Mouse (Mus musculus) megakaryocyte, embryonic 14.5 days (primary cell): ENCODE data around the gene Prr7.

ENCODE experiments used
- FLI1 ChIP-seq: IDR thresholded peaks from 2 replicates; pipeline ENCODE4 v1.6.1; 2012; ENCODE audit warnings: low read length, inconsistent platforms, mixed read lengths
- GATA1 ChIP-seq: IDR thresholded peaks from 3 replicates; pipeline ENCODE4 v1.6.1; 2012; ENCODE audit warnings: mixed read lengths, low read length, inconsistent platforms, borderline replicate concordance

GRCm38 (mm10) chr13:55484520-55485088 lies 20.5 kb downstream of the Prr7 start:
- TF ChIP-seq GATA1 (no peak), FLI1 (no peak)
